Mouse (Mus musculus): ENCODE results near the gene Cryz. TPM values are rescaled to one million over a fixed set of nuclear protein-coding genes. Genes with fewer than 3 reads are reported as not detected.

The Cryz gene
- polyA plus RNA-seq, 1 experiment from 2014 or later: 10.4 TPM

- ATAC-seq (replicated peaks): no peak
- no peak overlapping the region for H3K27ac ChIP-seq (replicated peaks)
- peaks cover 13% of the 10 kb centered on the region for H3K4me1 ChIP-seq
- no peaks in the 10 kb centered on the region for H3K9me3 ChIP-seq
- no peak overlapping the region for H3K4me3 ChIP-seq
- 79% methylated on average over 6 of the region's 6 CpGs for WGBS
- no peak overlapping the region for H3K4me2 ChIP-seq (replicated peaks)
- no peaks in the 10 kb centered on the region for H3K27me3 ChIP-seq
- no peaks in the 10 kb centered on the region for H3K36me3 ChIP-seq
- no peak overlapping the region for H3K9ac ChIP-seq (replicated peaks)
These were observed 57.8 kb downstream of the Cryz start for GRCm38 (mm10) chr3:154654284-154654683.

GRCm38 (mm10) chr3:154654901-154655300, 58.4 kb downstream of the Cryz start:
- Histone ChIP-seq H3K4me2 (replicated peaks) (no peak overlapping the region), H3K27me3 (no peaks in the 10 kb centered on the region), H3K4me3 (no peak overlapping the region), H3K27ac (replicated peaks) (no peak overlapping the region), H3K9me3 (no peaks in the 10 kb centered on the region), H3K9ac (replicated peaks) (no peak overlapping the region), H3K36me3 (no peaks in the 10 kb centered on the region), H3K4me1 (peaks cover 13% of the 10 kb centered on the region)
- no peak for ATAC-seq (replicated peaks)
- WGBS: 89% methylated on average over 12 of the region's 12 CpGs

- Histone ChIP-seq H3K4me2 (replicated peaks) (no peak overlapping the region), H3K4me3 (no peak overlapping the region), H3K4me1 (peaks cover 15% of the 10 kb centered on the region), H3K27me3 (no peaks in the 10 kb centered on the region), H3K27ac (replicated peaks) (no peak overlapping the region), H3K36me3 (no peaks in the 10 kb centered on the region), H3K9me3 (no peaks in the 10 kb centered on the region), H3K9ac (replicated peaks) (no peak overlapping the region)
- ATAC-seq (replicated peaks): no peak
- WGBS: 93% methylated on average over 5 of the region's 5 CpGs
These were observed 59.2 kb downstream of the Cryz start for GRCm38 (mm10) chr3:154655711-154656110.

GRCm38 (mm10) chr3:154663545-154663944, 67.0 kb downstream of the Cryz start, which contains the start of gene Erich3:
Erich3 (plus strand) TSS chr3:154663859.
- no peaks in the 10 kb centered on the region for H3K9me3 ChIP-seq
- WGBS: 28% methylated on average over 5 of the region's 7 CpGs
- no peaks in the 10 kb centered on the region for H3K27me3 ChIP-seq
- peaks cover 22% of the 10 kb centered on the region for H3K4me1 ChIP-seq
- H3K9ac ChIP-seq (replicated peaks): peak within 1 kb of the TSS; percentile 60
- no peak for ATAC-seq (replicated peaks)
- H3K4me3 ChIP-seq: peak within 1 kb of the TSS; percentile 47
- no peaks in the 10 kb centered on the region for H3K36me3 ChIP-seq
- peak within 1 kb of the TSS; percentile 79 for H3K27ac ChIP-seq (replicated peaks)
- H3K4me2 ChIP-seq (replicated peaks): peak within 1 kb of the TSS; percentile 75

- no peaks in the 10 kb centered on the region for H3K9me3 ChIP-seq
- peaks cover 22% of the 10 kb centered on the region for H3K4me1 ChIP-seq
- H3K27ac ChIP-seq (replicated peaks): peak overlapping the region; percentile 79
- 3% methylated on average over 25 of the region's 27 CpGs for WGBS
- peak overlapping the region; percentile 75 for H3K4me2 ChIP-seq (replicated peaks)
- ATAC-seq (replicated peaks): peak; percentile 82
- H3K27me3 ChIP-seq: no peaks in the 10 kb centered on the region
- H3K36me3 ChIP-seq: no peaks in the 10 kb centered on the region
- peak overlapping the region; percentile 47 for H3K4me3 ChIP-seq
- H3K9ac ChIP-seq (replicated peaks): peak overlapping the region; percentile 60
These were observed 67.6 kb downstream of the Cryz start for GRCm38 (mm10) chr3:154663976-154664581.

GRCm38 (mm10) chr3:154664636-154665035, 68.1 kb downstream of the Cryz start:
- H3K4me1 ChIP-seq: peaks cover 22% of the 10 kb centered on the region
- H3K4me3 ChIP-seq: peak overlapping the region; percentile 47
- H3K4me2 ChIP-seq (replicated peaks): peak overlapping the region; percentile 75
- no peaks in the 10 kb centered on the region for H3K36me3 ChIP-seq
- no peaks in the 10 kb centered on the region for H3K27me3 ChIP-seq
- peak overlapping the region; percentile 60; the same call in 1 of the 2 replicates for H3K9ac ChIP-seq (replicated peaks)
- no peaks in the 10 kb centered on the region for H3K9me3 ChIP-seq
- WGBS: 36% methylated on average over 4 of the region's 4 CpGs
- no peak for ATAC-seq (replicated peaks)
- H3K27ac ChIP-seq (replicated peaks): peak overlapping the region; percentile 79

- H3K9me3 ChIP-seq: no peaks in the 10 kb centered on the region
- H3K27me3 ChIP-seq: no peaks in the 10 kb centered on the region
- no peak for ATAC-seq (replicated peaks)
- peaks cover 20% of the 10 kb centered on the region for H3K4me1 ChIP-seq
- H3K27ac ChIP-seq (replicated peaks): no peak overlapping the region
- WGBS: 81% methylated on average over 3 of the region's 3 CpGs
- H3K9ac ChIP-seq (replicated peaks): no peak overlapping the region
- H3K4me3 ChIP-seq: no peak overlapping the region
- H3K36me3 ChIP-seq: no peaks in the 10 kb centered on the region
- no peak overlapping the region for H3K4me2 ChIP-seq (replicated peaks)
These were observed 72.0 kb downstream of the Cryz start for GRCm38 (mm10) chr3:154668485-154668884.

- WGBS: 91% methylated on average over 6 of the region's 6 CpGs
- Histone ChIP-seq H3K27me3 (no peaks in the 10 kb centered on the region), H3K4me1 (0 out of 2 replicates have a peak, but pooled peaks cover 2% of the 10 kb centered on the region), H3K27ac (replicated peaks) (no peak overlapping the region), H3K36me3 (no peaks in the 10 kb centered on the region), H3K9me3 (no peaks in the 10 kb centered on the region), H3K4me2 (replicated peaks) (no peak overlapping the region), H3K4me3 (no peak overlapping the region), H3K9ac (replicated peaks) (no peak overlapping the region)
- no peak for ATAC-seq (replicated peaks)
These were observed 74.1 kb downstream of the Cryz start for GRCm38 (mm10) chr3:154670584-154670983.

- Histone ChIP-seq H3K27me3 (no peaks in the 10 kb centered on the region), H3K4me1 (0 out of 2 replicates have a peak, but pooled peaks cover 2% of the 10 kb centered on the region), H3K27ac (replicated peaks) (no peak overlapping the region), H3K4me2 (replicated peaks) (no peak overlapping the region), H3K9ac (replicated peaks) (no peak overlapping the region), H3K9me3 (no peaks in the 10 kb centered on the region), H3K36me3 (no peaks in the 10 kb centered on the region), H3K4me3 (no peak overlapping the region)
- ATAC-seq (replicated peaks): no peak
- WGBS: 72% methylated on average over 5 of the region's 5 CpGs
These were observed 74.5 kb downstream of the Cryz start for GRCm38 (mm10) chr3:154671013-154671412.

Other genes starting within 250 kb of the Cryz start
- 14.1 and 16.4 TPM in 2 replicates for gene Tyw3, start 393 bp downstream of the Cryz start, polyA plus RNA-seq (2015; fragmentation: Nextera tagmentation; extraction: Ambion mirVana)
- gene Erich3, start 67.1 kb downstream of the Cryz start, polyA plus RNA-seq (2015; fragmentation: Nextera tagmentation; extraction: Ambion mirVana): 1.2 and 1.8 TPM in 2 replicates